28 mouse cellular contexts compared by ENCODE assay signal in the genomic region with DNA sequence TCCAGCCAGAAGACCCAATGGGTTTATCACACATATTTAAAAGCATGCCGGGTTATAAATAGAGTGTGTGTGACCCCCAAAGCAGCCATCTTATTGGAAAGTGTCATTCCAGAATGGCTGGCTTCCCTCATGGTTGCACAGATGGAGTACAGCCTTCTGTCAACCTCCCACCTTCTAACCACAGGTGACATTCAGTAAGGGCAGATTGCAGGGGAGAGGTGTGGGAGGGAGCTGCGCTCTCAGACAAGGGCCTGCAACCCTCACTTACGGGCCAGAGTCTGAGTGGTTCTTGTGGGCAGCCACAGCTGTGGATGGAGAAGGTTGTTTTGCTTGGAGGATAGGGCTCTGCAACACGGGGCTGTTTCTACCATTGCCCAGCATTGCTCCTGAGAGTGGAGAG.
"Had no signal": no experiment of that assay in that cellular context is flagged by ENCODE, and none has a peak within 500 bp of the region (broad histone marks: within the 10 kb centered on the region; RNA-seq: fewer than 3 reads in every experiment).

No protein-coding gene starts in this region.

- H3K36me3 ChIP-seq: heart, embryonic 10.5 days; heart, embryonic 12.5 days; hindbrain, embryonic 12.5 days; intestine, embryonic 15.5 days; limb, embryonic 10.5 days; limb, embryonic 12.5 days; liver, embryonic 13.5 days; liver, embryonic 15.5 days had no signal

- H3K9ac ChIP-seq: heart, embryonic 12.5 days; hindbrain, embryonic 12.5 days; hindbrain, embryonic 14.5 days; intestine, embryonic 15.5 days; limb, embryonic 12.5 days; liver, embryonic 13.5 days; liver, embryonic 15.5 days; liver, postnatal 0 days had no signal

- H3K4me1 ChIP-seq: liver, embryonic 13.5 days; liver, embryonic 15.5 days had no signal

- H3K27ac ChIP-seq: gastrocnemius, adult 2 months; heart, embryonic 10.5 days; hindbrain, embryonic 10.5 days; hindbrain, embryonic 12.5 days; hindbrain, embryonic 14.5 days; intestine, embryonic 15.5 days; limb, embryonic 10.5 days; limb, embryonic 12.5 days; liver, embryonic 13.5 days; liver, embryonic 15.5 days had no signal

- H3K9me3 ChIP-seq: heart, embryonic 10.5 days; intestine, embryonic 15.5 days; limb, embryonic 10.5 days; limb, embryonic 12.5 days; liver, embryonic 13.5 days; liver, embryonic 15.5 days had no signal

- ATAC-seq: hindbrain, embryonic 16.5 days; inflammation-experienced regulatory T-cells, adult 6 months; intestine, embryonic 15.5 days; intestine, postnatal 0 days; liver, postnatal 0 days had no signal

- H3K4me2 ChIP-seq: heart, embryonic 12.5 days; hindbrain, embryonic 12.5 days; hindbrain, embryonic 14.5 days; intestine, embryonic 15.5 days; limb, embryonic 12.5 days; liver, embryonic 11.5 days; liver, embryonic 13.5 days; liver, embryonic 15.5 days had no signal

- H3K27me3 ChIP-seq: hindbrain, embryonic 12.5 days; intestine, embryonic 15.5 days had no signal

- H3K4me3 ChIP-seq: gastrocnemius, adult 2 months; heart, embryonic 10.5 days; heart, embryonic 12.5 days; hindbrain, embryonic 10.5 days; hindbrain, embryonic 12.5 days; intestine, embryonic 15.5 days; left cerebral cortex, adult 2 months; limb, embryonic 10.5 days; limb, embryonic 12.5 days; liver, embryonic 13.5 days; liver, embryonic 15.5 days had no signal

- DNase-seq: gastrocnemius, adult 2 months; gastrocnemius, postnatal 10 days; gastrocnemius, postnatal 25 days; heart, adult 18-20 months; heart, postnatal 10 days; heart, postnatal 4 days; kidney, adult 18-20 months; kidney, adult 8-10 months; kidney, postnatal 10 days; kidney, postnatal 25 days; kidney, postnatal 4 days; liver; liver, embryonic 13.5 days; liver, postnatal 0 days had no signal
